ENCODE assay signal across 9 mouse cellular contexts in the genomic region with DNA sequence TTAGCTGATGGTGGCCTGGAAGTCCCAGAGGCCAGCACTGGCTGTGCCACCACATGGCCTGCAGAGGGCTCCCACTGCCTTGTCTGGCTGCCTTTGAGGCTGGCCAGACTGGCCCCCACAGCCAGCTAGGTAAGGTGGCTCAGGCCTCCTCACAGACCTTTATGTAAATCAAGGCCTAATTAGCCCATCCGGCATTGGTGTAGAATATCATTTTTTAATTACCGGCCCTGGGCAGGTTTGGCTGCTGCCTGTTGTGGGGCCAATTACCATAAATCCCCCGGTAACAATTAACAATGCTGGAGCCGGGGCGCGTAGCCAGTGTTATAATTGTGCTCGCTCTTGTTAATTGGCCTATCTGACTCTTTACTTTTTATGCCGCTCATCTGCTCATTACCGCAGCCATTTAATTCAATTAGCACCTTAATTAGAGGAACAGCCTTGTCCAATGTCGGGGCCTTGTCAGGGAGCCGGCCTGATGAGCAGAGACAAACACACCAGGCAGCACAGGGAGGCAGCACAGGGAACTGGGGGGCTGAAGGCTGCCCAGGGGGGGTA.
DNase-seq lines count a peak whose midpoint lies in the region; ATAC-seq and TF ChIP-seq lines count a peak whose summit lies in the region.
"Had no signal": no experiment of that assay in that cellular context is flagged by ENCODE, and none has a peak within 500 bp of the region (broad histone marks: within the 10 kb centered on the region; RNA-seq: fewer than 3 reads in every experiment).

No protein-coding gene starts in this region.

- H3K27ac ChIP-seq in kidney, embryonic 14.5 days (ENCODE audit: low read depth, low read length), result no peak overlapping the region
- no peak overlapping the region for H3K27ac ChIP-seq in stomach, postnatal 0 days (replicated peaks)

- WGBS in kidney, embryonic 14.5 days, result 53% methylated on average over 11 of the region's 11 CpGs
- 82% methylated on average over 11 of the region's 11 CpGs for WGBS in stomach, postnatal 0 days

- no peaks in the 10 kb centered on the region for H3K4me1 ChIP-seq in kidney, embryonic 14.5 days (ENCODE audit: control insufficient read depth, insufficient read depth, low read length)
- H3K4me1 ChIP-seq in stomach, postnatal 0 days (replicated peaks; ENCODE audit: control insufficient read depth, insufficient read depth), result no peaks in the 10 kb centered on the region

- H3K9ac ChIP-seq in kidney, embryonic 14.5 days (ENCODE audit: low read depth, low read length), result no peak overlapping the region
- no peak overlapping the region for H3K9ac ChIP-seq in stomach, postnatal 0 days (ENCODE audit: low read length)

- intact Hi-C loops in heart, postnatal 36 days (cut with DNase I), result loop anchor here (2.0 kb wide), 1 partner anchor 47 kb away; no protein-coding TSS in a partner anchor

- peak; percentile 58 for TF ChIP-seq CTCF in stomach, postnatal 0 days (IDR thresholded peaks at IDR 0.05; ENCODE audit: low read depth)

- H3K36me3 ChIP-seq in kidney, embryonic 14.5 days (ENCODE audit: control insufficient read depth, insufficient read depth, low read length), result no peaks in the 10 kb centered on the region
- H3K36me3 ChIP-seq in stomach, postnatal 0 days (ENCODE audit: control insufficient read depth, insufficient read depth, low read length), result no peaks in the 10 kb centered on the region

- H3K9me3 ChIP-seq in kidney, embryonic 14.5 days (ENCODE audit: control insufficient read depth, low read length), result no peaks in the 10 kb centered on the region
- no peaks in the 10 kb centered on the region for H3K9me3 ChIP-seq in stomach, postnatal 0 days (ENCODE audit: control insufficient read depth, low read length)

- peak; percentile 16 for DNase-seq in kidney, adult 9 months
- DNase-seq in Muller cell, postnatal 12 days (ENCODE audit: inconsistent ontology term), result peak; percentile 92
- DNase-seq in embryo, embryonic 9.5 days (ENCODE audit: extremely low spot score), result peak; percentile 33
- peak; percentile 20 for DNase-seq in kidney, postnatal 14 days
- DNase-seq in stomach, postnatal 0 days (ENCODE audit: low spot score), result no peak
- no peak for DNase-seq in heart, postnatal 36 days

- H3K4me3 ChIP-seq in kidney, embryonic 14.5 days (ENCODE audit: low read length), result no peak overlapping the region
- H3K4me3 ChIP-seq in stomach, postnatal 0 days (ENCODE audit: low read depth, low read length), result no peak overlapping the region
- H3K4me3 ChIP-seq: myocyte had no signal

- no peak overlapping the region for H3K4me2 ChIP-seq in kidney, embryonic 14.5 days (replicated peaks; ENCODE audit: low read depth, low read length)
- H3K4me2 ChIP-seq in stomach, postnatal 0 days (replicated peaks; ENCODE audit: low read depth), result no peak overlapping the region

- H3K27me3 ChIP-seq in kidney, embryonic 14.5 days (ENCODE audit: control insufficient read depth, insufficient read depth, low read length), result peaks cover 50% of the 10 kb centered on the region
- H3K27me3 ChIP-seq in stomach, postnatal 0 days (ENCODE audit: control insufficient read depth, insufficient read depth, low read length), result no peaks in the 10 kb centered on the region

- no peak for TF ChIP-seq EP300 in stomach, postnatal 0 days (optimal IDR thresholded peaks at IDR 0.05)

- ATAC-seq in kidney, embryonic 14.5 days (ENCODE audit: low FRiP score, low TSS enrichment), result no peak
- ATAC-seq in stomach, postnatal 0 days (ENCODE audit: low FRiP score, low TSS enrichment), result no peak
- no peak; the same call in 1 of the 2 replicates for ATAC-seq in granulocyte monocyte progenitor cell, adult 5-6 weeks (replicated peaks; ENCODE audit: poor library complexity, severe bottlenecking)

Comparison
In these comparisons a context has a peak if more than half of its experiments do, and no peak if none do; other contexts are left out.
1. DNase-seq: peak in kidney, adult 9 months (single experiment), Muller cell, postnatal 12 days (single experiment), embryo, embryonic 9.5 days (single experiment) and kidney, postnatal 14 days (single experiment); none in stomach, postnatal 0 days (single experiment) and heart, postnatal 36 days (0 of 2).